Mouse (Mus musculus) c-Kit-positive CD71-positive TER-119-positive erythroid progenitor cells, embryonic 14.5 days (primary cell): ENCODE measurements around the gene Ywhab.

ENCODE experiments used
- DNase-seq: peaks from one replicate; pipeline ENCODE4 v3.0.0-alpha.2; 2013; ENCODE audit warnings: low spot score

Gene Ywhab

DNA sequence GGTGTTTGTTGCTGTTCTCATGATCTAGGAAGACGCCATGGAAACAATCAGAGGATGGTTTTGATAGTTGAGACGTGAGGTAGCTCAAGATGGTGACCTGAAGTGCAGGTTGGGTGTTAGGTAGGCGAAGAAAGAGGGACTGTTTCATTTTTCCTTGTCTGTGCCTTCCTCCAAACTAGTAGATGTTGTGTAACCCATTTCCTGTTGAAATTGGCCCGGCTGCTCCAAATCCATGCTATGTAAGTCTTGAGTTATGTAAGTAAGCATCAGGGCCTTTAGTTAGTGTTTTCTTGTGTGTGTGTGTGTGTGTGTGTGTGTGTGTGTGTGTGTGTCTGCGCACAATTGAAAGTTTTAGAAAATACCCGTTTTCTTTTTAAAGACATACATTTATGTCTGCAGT, 14.5 kb downstream of the Ywhab start:
- DNase-seq: no peak

DNA sequence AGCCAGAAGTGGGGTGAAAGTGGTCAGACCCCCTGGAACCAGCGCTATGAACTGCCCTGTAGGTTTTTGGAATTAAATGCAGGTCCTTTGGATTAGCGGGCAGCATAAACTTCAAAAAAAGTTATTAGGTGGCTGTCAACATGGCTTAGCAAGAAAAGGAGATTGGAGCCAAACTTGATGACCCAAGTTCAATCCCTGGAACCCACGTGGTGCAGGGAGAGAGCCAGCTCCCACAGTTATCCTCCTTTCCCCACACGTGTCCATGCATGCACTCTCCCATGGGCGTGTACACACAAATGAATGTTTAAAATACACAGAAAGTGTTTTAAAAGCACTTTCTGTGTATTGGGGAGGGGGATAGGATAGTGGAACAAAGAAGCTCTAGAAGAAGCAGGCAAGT, 15.7 kb downstream of the Ywhab start:
- DNase-seq: no peak

DNA sequence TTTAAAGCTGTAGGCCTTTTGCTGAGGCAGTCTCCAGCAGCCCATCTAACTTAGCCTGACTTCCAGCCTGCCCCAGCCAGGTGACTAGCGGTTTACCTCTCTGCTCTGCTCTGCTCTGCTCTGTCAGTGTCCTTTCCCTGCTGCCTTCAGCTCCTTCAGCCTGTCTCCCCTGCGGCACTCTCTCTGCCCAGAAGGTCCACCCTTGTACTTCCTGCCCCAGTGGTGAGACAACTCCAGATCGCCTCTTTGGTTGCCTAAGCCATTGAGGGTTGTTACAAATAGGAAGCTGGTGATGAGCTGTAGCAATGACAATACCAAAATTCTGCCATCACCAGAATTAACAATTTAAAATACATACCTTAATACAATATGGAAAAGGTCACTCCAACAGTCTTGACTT, 16.2 kb downstream of the Ywhab start:
- no peak for DNase-seq

DNA sequence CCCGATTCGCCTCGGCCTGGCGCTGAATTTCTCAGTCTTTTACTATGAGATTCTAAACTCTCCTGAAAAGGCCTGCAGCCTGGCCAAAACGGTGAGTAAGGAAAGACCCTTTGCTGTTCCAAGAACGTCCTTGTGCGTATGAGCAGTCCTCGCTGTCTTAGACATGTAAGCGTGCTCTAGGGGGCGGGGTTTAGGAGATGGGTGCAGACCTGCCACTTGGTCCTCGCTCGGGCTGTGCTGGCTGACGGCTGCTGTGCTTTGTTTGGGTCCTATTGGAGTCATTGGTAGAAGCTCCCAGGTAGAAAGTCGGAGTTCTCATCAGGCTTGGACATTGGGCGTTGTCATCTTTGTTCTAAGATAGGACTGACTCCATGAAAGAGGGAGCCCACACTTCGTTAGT, 20.5 kb downstream of the Ywhab start:
- no peak for DNase-seq

DNA sequence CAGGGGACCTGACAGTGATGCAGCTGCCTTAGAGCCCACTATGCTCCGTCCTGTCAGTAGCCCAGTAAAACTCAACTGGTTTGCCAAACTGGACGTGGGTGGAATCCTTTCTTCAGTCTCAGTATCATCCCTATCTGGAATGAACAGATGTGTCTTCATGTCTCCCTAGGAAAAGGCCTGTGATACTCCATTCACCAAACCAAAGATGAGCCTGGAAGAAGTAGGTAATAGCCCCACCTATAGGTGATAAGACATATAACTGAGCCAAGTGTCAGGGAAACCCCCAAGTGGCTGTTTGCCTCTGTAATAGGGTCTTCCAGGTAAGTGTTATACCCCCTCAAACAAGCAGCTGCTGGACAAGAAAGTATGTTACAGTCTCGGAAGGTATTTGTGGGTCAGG, 24.1 kb downstream of the Ywhab start:
- DNase-seq: no peak

DNA sequence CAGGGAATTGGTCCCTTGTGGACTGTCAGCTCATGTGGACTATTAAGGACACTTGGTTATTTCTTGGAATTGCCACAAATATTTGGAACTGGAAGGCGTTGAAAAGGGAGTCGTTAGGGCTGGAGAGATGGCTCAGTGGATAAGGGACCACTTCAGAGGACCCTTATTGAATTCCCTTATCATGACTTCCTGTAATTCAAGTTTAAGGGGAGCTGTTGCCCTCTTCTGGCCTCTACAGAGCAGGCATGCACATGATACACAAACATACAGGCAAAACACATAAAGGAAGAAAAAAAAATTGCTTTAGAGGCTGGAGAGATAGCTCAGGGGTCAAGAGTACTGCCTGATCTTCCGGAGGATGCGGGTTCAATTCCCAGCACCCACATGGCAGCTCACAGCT, 25.2 kb downstream of the Ywhab start:
- no peak for DNase-seq

DNA sequence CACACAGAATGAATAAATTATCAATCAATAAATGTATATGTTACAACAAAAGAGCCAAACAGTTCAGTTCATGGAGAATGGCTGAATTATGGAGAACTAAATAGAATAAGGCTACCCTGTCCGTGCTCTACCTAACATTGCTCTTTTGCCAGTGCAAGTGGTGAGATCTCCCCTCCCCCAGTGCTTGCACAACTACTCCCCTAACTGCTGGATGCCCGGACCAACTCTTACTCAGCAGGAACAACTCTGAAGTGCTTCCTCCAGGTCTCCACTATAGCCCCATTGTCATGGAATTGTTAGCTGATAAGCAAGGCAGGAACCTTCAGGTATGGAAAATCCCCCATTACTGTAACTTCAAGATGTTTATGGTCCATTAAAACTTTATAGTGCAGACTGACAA, 27.3 kb downstream of the Ywhab start:
- no peak for DNase-seq

DNA sequence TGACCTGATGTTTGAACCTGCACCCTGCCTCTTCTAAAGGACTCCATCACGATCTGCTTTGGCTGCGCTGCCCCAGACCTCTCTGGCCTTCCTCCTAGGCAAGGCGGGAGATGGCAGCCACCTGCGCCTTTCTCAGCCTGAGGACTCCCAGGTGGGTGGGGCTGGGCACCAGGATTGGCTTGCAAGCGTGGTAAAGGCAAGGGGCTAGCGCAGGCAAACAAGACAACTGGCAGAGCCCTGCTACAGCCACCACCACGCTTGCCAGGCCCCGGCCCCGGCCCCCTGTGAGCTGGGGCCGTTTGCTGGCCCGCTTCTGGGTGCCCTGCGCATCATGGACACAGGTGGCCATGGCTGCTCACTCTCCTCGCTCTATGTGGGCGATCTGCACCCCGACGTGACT, 30.4 kb downstream of the Ywhab start, which contains the start of gene Pabpc1l:
Pabpc1l (plus strand) TSS at position 301 of the 400 bp plus-strand sequence.
- no peak for DNase-seq

DNA sequence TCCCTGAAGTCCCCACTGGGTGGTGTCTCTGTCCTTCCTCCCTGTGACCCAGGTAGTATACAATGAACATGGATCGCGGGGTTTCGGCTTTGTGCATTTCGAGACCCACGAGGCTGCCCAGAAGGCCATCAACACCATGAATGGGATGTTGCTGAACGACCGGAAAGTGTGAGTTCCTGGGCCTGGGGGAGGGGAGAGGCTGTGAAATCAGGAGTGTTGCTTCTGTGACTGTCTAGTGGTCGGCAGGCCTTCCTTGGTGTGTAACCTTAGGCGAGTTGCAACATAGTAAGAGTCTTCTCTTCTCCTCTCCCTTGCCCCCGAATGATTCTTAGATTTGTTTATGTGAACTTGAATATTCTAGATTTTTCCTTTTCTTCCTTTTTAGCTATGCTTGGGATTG, 36.4 kb downstream of the Ywhab start:
- DNase-seq: no peak

DNA sequence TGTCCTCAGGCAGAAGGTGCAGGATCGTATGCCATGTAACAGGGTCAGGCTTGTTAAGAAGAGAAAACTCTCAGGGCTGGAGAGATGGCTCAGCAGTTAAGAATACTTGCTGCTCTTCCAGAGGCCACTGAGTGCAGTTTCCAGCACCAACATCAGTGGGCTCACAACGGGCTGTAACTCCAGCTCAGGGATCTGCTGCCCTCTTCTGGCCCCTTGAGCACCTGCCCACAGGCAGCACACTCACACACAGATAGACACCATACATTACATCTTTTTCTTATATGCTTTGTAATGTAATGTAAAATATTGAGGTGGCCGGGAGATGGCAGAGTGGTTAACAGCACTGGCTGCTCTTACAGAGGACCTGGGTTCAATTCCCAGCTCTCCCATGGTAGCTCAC, 38.2 kb downstream of the Ywhab start:
- DNase-seq: no peak

DNA sequence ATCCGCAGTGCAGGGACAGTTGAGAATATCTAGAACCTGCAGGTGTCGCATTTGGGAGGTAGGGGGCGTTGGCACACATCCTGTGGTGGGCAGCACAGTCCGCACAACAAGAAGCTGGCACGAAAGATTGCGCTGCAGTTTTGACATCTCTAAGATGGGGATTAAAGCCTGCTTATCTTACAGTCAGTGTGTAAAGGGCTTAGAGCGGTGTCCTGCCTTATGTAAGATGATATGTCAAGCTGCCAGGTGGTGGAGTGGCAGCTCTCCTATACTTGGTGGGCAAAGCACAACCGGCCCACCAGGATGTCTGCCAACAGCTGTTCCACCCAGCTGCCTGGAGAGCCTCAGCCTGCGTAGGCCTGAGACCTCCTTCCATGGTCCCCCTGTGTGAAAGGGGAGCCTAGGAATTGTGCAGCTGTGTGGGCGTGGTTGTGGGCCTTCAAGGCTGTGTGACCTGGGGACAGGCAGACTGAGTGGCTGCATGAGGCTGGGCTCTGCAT, 41.8 kb downstream of the Ywhab start:
- peak; percentile 8 for DNase-seq

DNA sequence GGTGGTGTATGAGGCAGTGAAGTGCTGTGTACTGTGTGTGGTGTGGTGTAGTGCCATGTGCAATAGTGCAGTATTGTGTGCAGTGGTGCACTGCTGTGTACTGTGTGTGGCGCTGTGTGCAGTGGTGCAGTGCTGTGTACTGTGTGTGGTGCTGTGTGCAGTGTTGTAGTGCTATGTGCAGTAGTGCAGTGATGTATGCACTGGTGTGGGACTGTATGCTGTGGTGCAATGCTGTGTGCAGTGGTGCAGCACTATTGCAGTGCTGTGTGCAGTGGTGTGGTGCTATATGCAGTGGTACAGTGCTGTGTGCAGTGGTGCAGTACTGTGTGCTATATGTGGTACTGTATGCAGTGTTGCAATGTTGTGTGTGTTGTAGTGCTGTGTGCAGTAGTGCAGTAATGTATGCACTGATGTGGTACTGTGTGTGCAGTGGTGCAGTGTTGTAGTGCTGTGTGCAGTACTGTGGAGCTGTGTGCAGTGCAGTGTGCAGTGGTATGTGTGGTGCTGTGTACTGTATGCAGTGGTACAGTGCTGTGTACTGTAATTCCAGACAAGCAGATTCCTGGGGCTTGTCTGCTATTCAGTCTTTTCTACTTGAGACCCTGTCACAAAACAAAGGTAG, 43.8 kb downstream of the Ywhab start:
- DNase-seq: no peak

DNA sequence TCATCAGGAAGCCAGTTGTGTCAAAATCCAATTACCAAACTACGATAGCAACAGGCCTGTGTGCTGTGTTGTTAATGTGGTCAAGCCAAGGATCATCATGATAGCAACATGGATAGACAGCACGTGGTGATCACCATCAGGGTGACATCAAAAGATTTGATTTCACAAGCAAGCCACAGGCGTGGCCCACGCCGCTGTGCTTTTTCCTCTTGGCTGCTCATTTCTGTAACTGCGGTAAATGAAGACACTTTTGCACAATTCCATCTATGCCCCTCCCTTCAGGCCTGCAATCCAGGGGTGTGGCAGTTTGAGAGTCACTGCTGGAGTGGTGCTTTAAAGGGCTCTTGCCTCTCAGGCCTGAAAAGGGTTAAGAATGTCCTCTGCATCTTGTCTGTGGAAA, 46.2 kb downstream of the Ywhab start:
- DNase-seq: no peak

DNA sequence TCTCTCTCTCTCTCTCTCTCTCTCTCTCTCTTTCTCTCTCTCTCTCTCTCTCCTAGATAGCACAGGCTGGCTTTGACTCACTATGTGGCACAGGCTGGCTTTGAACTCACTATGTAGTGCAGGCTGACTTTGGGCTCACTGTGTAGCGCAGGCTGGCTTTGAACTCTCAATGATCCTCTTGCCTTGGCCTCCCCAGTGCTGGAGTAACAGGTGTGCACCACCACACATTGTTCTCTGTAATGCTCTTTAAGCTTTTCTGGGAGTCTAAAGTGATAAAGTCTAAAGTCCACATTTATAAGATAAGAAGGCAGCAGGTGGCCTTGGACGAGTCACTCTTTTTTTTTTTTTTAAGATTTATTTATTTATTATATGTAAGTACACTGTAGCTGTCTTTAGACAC, 46.8 kb downstream of the Ywhab start:
- DNase-seq: no peak

DNA sequence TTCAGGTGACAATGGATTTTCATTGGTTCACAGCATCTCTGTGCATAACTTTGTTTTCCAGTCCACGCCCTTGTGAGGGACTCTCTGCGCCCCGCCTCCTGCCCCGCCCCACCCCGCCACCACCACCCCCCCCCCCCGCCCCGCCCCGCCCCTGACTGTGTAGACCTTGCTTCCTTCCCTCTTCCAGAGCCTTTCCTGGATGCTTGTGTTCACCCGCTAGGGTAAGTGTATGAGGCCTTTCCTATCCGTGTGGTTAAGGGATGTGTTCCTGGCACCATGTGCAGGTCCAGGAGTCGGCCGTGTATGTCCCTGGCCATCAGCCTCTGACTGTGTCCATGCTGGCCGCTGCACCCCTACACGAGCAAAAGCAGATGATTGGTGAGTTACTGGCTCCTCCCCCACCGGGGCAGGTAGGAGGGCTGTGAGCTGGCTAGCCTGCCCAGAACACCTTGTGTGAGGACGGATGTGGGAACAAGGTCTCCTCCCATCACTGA, 52.5 kb downstream of the Ywhab start:
- DNase-seq: peak; percentile 26

DNA sequence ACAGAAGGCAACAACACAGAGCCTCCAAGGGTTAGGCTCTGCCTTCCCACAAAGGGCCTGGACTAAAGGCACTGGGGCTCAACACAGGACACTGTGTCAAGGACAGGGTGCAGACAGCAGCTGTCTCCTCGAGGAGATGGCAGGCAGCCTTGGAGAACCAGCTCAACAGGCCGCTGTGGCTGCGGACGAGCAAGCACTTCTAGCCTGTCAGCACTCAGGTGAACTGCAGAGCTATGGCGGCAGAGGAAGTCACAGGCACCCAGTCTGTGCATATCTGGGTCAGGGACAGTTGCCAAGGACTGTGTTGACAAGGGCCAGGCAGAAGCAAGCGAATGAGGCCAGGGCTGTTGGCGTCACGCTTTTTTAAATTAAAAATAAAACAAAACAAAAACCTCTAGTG, 59.0 kb downstream of the Ywhab start:
- DNase-seq: no peak

DNA sequence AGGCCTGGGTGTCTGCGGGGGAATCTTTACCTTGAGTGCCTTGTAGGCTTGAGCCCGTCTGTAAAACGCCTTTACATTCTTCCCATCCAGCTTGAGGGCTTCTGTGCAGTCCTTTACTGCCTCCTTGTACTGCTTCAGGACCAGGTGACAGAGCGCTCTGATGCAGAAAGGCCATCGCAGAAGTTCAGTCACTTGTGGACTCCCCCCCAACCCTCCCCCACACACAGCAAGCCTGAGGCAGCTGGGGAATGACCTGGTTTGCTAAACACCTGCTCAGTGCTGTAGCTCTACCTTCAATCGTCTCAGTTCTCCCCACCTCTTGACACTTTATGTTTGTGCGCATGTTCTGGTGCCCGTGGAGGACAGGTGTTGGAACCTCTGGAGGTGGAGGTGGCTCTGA, 59.9 kb downstream of the Ywhab start:
- no peak for DNase-seq

DNA sequence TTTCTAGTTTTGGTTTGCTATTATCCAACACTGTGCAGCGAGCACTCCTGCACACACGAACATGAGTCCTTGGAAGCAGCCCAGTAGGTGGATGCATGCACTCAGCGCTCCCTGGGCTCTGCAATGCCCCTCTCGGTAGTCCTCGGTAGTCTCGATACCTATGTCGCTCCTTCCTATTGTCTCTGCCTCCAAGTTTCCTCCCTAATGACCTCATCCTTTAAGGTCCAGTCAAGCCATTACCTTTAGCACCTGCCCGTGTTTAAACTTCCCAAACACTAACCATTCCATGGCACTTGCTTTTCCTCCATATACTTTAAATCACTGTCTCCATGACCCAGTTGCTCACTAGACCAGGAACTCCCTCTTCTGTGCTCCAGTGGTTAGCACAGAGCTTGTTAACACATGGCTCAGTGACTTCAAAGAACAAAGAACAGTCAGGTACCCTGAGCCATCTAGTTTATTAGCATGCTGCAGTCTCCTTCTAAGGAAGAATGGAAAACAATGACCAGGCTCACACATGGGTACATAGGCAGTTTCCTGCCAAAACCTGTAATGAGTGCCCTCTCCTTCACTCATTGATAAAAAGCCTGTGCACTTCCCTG, 65.0 kb downstream of the Ywhab start:
- DNase-seq: no peak
